Comparison of ENCODE assay signal across 8 mouse cellular contexts in the genomic region with DNA sequence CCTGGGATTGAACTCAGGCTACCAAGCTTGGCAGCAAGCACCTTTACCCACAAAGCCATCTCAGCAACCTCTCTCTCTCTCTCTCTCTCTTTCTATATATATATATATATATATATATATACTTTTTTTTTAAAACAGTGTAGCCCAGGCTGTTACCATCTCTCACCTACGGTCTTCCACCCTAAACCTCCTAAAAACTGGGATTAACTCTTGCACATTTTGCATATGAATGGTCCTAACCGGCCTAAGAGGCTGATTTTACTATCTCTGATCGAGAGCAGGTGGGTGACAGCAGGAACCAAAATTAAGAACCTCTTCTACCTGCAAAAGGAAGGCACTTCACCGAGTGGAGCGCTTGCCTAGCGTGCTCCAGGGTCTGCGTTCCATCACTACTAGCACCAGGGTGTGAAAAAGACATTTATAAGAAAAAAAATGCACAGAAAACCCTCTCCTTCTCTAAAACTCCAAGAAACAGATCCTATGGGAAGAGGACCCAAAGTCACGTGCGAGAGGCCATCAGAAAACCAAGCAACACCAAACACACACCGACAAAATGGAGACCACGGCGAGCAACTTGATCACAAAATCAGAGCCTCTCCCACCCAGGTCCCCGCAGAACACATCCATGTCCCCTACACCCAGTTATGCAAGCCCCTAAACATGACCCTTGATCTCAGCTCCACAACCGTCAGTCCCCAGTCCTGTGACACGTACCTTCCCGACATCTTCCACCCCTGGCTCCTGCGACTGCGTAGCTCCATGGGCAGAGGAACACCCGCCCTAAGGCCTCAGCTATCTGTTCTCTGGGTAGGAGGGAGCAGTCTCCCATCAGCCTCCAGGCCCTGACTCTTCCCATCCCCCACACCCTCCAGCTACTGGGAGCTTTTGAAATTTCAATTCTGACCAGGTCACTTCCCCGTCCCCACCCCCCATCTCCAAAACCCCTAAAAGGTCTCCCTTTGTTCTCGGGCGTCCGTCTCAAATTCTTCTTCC. TPM values are rescaled to one million over a fixed set of nuclear protein-coding genes. Genes with fewer than 3 reads are reported as not detected.
DNase-seq lines count a peak whose midpoint lies in the region; ATAC-seq and TF ChIP-seq lines count a peak whose summit lies in the region.

Gene Zmynd8, minus strand, starts transcription at position 815 of the 993 bp plus-strand sequence.

- no peak within 1 kb of the TSS for H3K4me3 ChIP-seq in lung, postnatal 0 days (ENCODE audit: low read depth, low read length)
- peak within 1 kb of the TSS; percentile 59 for H3K4me3 ChIP-seq in heart, embryonic 10.5 days
- H3K4me3 ChIP-seq in midbrain, embryonic 15.5 days: no peak within 1 kb of the TSS

- H3K27me3 ChIP-seq in lung, postnatal 0 days (replicated peaks; ENCODE audit: insufficient read depth, low read length): no peaks in the 10 kb centered on the region
- H3K27me3 ChIP-seq in heart, embryonic 10.5 days (ENCODE audit: insufficient read depth, poor library complexity, severe bottlenecking): no peaks in the 10 kb centered on the region
- H3K27me3 ChIP-seq in midbrain, embryonic 15.5 days (replicated peaks): no peaks in the 10 kb centered on the region; the same call in 1 of the 2 replicates

- 0 out of 2 replicates have a peak within 1 kb of the TSS, but pooled peaks have one; percentile 72 for H3K27ac ChIP-seq in lung, postnatal 0 days (ENCODE audit: low read length)
- peak within 1 kb of the TSS; percentile 94 for H3K27ac ChIP-seq in heart, embryonic 10.5 days
- no peak within 1 kb of the TSS for H3K27ac ChIP-seq in midbrain, embryonic 15.5 days

- no peak within 1 kb of the TSS for H3K4me2 ChIP-seq in lung, postnatal 0 days (replicated peaks; ENCODE audit: low read depth, low read length)
- no peak within 1 kb of the TSS for H3K4me2 ChIP-seq in midbrain, embryonic 15.5 days

- WGBS in lung, postnatal 0 days: 71% methylated on average over 23 of the region's 23 CpGs
- WGBS in heart, embryonic 10.5 days: 14% methylated on average over 23 of the region's 23 CpGs
- 45% methylated on average over 23 of the region's 23 CpGs for WGBS in midbrain, embryonic 15.5 days

- TF ChIP-seq CTCF in lung, postnatal 0 days (IDR thresholded peaks at IDR 0.05): no peak

- H3K9ac ChIP-seq in lung, postnatal 0 days (replicated peaks; ENCODE audit: low read depth): no peak within 1 kb of the TSS
- H3K9ac ChIP-seq in midbrain, embryonic 15.5 days: no peak within 1 kb of the TSS

- no peak for TF ChIP-seq EP300 in lung, postnatal 0 days (IDR thresholded peaks at IDR 0.05)

- H3K4me1 ChIP-seq in lung, postnatal 0 days (ENCODE audit: insufficient read depth, low read depth, low read length): peaks cover 8% of the 10 kb centered on the region; the same call in 1 of the 2 replicates
- peaks cover 66% of the 10 kb centered on the region for H3K4me1 ChIP-seq in heart, embryonic 10.5 days
- peaks cover 11% of the 10 kb centered on the region for H3K4me1 ChIP-seq in midbrain, embryonic 15.5 days

- no peak for ATAC-seq in lung, postnatal 0 days
- ATAC-seq in midbrain, embryonic 15.5 days (replicated peaks): no peak

- no peaks in the 10 kb centered on the region for H3K9me3 ChIP-seq in lung, postnatal 0 days (ENCODE audit: low read length)
- H3K9me3 ChIP-seq in heart, embryonic 10.5 days: no peaks in the 10 kb centered on the region
- no peaks in the 10 kb centered on the region for H3K9me3 ChIP-seq in midbrain, embryonic 15.5 days

- no peaks in the 10 kb centered on the region for H3K36me3 ChIP-seq in lung, postnatal 0 days (ENCODE audit: insufficient read depth, low read length)
- no peaks in the 10 kb centered on the region for H3K36me3 ChIP-seq in heart, embryonic 10.5 days
- no peaks in the 10 kb centered on the region for H3K36me3 ChIP-seq in midbrain, embryonic 15.5 days (replicated peaks)

- DNase-seq in lung, postnatal 0 days (ENCODE audit: low spot score): no peak
- no peak for DNase-seq in lung, postnatal 36 days
- DNase-seq in embryo, embryonic 11 days: peak; percentile 79
- peak; percentile 90 for DNase-seq in heart, embryonic 10.5 days (ENCODE audit: low spot score)
- no peak for DNase-seq in layer of hippocampus, postnatal 36 days
- DNase-seq in Muller cell, postnatal 12 days (ENCODE audit: inconsistent ontology term): no peak
- DNase-seq in thymus, adult 18-20 months: no peak

RNA-seq across cellular contexts. Expression of gene Zmynd8, which starts in this region (rescaled TPM):
- 30.7 and 32.1 TPM in 2 replicates for polyA plus RNA-seq in lung, postnatal 0 days (2015; fragmentation: Nextera tagmentation; extraction: Ambion mirVana)
- polyA plus RNA-seq in heart, embryonic 10.5 days (2016; fragmentation: Nextera tagmentation; extraction: Ambion mirVana): 57.1 and 58.5 TPM in 2 replicates
- total RNA-seq in layer of hippocampus, postnatal 36 days (2021): 100 to 1,000 TPM; 162 to 181 TPM
- polyA plus RNA-seq in midbrain, embryonic 15.5 days (2015; fragmentation: Nextera tagmentation; extraction: Ambion mirVana): 89.8 and 93.3 TPM in 2 replicates

Comparison
In these comparisons a context has a peak if more than half of its experiments do, and no peak if none do; other contexts are left out.
1. DNase-seq: peak in embryo, embryonic 11 days (single experiment) and heart, embryonic 10.5 days (single experiment); none in lung, postnatal 0 days (single experiment), lung, postnatal 36 days (single experiment), layer of hippocampus, postnatal 36 days (0 of 2), Muller cell, postnatal 12 days (single experiment) and thymus, adult 18-20 months (0 of 2).